Mouse (Mus musculus) urinary bladder, postnatal 4 days (tissue): ENCODE results near the gene Erp27.
"Not testable (repeated sequence)": the region's sequence is repeated elsewhere in the genome, so short reads cannot be mapped to it uniquely, and the experiment has no call there.

Experiments used
- DNase-seq, 2 experiments: peaks; one replicate each; pipeline ENCODE4 v3.0.0; 2021 to 2022; ENCODE audit warnings: low spot score in 2 of 2

Gene Erp27

DNA sequence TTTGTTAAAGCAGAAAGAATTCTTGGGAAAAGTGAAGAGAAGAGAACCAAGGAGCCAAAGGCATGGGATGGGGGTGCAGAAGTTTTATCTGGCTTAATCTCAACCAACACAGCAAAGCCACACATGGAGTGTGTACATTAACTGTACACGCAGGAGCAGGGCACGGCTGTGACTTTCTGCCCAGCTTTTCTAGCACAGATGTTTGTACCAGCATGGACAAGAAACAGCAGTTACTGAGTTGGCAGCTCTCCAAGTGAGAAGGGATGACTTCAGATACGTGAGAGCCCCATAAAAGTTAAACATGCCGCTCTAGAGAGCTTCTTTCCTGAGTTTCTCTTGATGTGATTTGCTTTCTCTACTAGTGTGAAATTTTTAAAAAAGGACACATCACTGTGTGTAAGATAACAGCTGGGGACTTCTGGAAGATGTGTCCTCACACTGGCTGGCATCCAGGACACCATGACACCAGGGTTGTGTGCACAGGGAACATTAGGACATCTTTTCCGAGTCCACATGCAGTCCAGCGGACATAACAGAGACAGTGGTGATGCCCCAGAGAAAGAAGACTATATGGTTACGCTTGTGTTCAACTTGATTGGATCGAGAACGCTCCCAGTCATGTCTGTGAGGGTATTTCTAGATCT, 11.6 kb downstream of the Erp27 start:
- DNase-seq, result no peak

DNA sequence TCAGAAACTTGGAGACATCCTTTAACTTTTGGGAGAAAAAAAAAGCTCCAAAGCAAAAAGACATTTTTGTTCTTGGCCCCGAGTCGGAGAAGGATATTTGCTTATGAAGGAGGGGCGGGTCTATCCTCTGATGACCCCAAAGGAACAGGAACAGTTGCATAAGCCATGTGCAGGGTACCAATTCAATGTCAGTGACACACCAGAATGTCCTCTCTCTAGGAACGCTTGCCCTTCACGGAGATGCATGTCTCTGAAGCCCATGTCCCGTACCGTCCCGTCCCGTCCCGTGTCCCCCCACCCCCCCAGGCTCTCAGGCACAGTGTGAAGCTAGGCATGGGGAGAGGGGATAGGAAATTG, 15.1 kb downstream of the Erp27 start:
- DNase-seq, result no peak

- no peak for DNase-seq
Observed at GRCm38 (mm10) chr6:136906283-136906936, 15.6 kb downstream of the Erp27 start.

- DNase-seq, result no peak
Observed at GRCm38 (mm10) chr6:136903885-136904470, 18.0 kb downstream of the Erp27 start.

- no peak for DNase-seq
Observed at GRCm38 (mm10) chr6:136902527-136902926, 19.5 kb downstream of the Erp27 start.

DNA sequence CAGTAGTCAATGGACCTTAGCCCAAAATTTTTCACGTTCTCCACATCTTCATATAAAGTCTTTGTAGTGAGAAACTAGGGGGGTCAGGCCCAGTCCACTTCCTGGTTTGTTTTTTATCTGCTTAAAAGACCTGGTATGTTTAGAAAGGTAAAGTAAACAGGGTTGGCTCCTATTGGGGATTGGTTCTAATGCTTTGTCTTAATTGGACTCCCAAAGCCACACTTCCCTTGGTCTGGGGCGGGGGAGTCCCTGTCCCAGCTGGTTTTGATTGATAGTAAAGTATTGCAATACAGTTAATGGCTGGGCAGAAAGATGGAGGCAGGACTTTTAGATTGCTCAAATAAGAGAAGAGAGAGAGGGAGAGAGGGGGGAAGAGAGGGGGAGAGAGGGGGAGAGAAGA, 21.0 kb downstream of the Erp27 start:
- DNase-seq, result no peak

DNA sequence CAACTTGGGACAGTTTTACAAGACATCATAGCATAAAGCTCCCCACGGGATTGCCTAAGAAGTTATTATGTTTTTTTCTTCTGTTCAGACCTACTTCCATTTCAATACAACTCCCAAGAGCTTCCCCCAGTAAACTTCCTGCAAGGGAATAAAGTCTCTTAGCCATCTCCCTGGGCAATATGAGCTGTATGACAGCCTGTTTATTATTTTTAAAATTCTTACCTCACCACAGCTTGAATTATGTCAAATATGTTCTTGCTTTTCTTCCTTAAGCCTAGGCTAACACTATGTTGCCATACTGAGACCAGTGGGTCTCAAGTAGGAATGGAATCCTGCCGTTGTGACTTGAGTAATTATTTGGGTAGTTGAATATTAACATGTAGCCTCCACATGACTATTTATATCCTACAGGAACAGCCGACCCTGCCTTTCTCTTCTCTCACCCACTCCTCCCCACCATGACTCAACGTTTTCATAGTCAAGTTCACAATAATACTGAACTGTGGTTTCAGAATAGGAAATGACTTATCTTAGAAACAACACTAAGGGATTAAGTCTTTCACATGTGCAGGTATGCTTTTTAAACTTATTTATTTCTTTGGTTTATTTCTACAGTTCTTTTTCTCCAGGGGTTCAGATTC, 21.5 kb downstream of the Erp27 start:
- DNase-seq, result no peak

DNA sequence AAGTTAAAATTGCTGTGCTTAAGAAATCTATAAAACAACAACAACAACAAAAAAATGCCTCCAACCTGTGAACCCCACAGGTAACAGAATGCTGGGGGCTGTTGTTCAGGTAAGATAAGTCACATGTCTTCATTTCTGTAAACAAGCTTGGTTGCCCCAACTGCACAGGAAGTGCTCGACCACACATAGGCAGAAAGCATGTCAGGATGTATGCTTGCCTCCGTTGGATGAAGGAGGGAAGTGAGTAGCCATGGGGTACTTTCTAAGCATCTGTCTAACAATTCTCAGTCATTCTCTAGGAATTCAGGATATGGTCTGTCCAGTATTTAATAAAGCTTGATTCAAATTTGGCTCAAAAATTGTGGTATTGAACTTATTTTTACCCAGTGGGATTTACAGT, 23.0 kb downstream of the Erp27 start:
- DNase-seq, result no peak

DNA sequence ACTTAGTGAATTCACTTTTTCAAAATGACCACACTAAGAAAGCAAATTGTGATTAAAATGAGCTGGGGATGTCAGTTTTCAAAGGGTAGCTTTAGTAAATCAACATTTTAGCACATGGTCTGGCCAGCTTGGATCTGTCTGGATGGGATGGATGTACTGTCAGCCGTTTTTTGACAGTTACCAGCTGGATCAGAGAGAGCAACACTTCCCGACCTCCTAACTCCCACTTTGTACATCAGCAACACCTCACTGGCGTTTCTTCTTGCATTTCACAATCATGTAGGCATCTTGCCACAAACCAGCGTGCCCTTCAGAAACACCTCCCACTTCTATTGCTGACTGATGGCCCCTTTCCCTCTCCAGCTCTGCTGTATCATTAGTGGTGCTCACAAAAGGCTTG, 23.8 kb downstream of the Erp27 start:
- no peak for DNase-seq

- DNase-seq, result no peak
Observed at GRCm38 (mm10) chr6:136897789-136898188, 24.2 kb downstream of the Erp27 start.

DNA sequence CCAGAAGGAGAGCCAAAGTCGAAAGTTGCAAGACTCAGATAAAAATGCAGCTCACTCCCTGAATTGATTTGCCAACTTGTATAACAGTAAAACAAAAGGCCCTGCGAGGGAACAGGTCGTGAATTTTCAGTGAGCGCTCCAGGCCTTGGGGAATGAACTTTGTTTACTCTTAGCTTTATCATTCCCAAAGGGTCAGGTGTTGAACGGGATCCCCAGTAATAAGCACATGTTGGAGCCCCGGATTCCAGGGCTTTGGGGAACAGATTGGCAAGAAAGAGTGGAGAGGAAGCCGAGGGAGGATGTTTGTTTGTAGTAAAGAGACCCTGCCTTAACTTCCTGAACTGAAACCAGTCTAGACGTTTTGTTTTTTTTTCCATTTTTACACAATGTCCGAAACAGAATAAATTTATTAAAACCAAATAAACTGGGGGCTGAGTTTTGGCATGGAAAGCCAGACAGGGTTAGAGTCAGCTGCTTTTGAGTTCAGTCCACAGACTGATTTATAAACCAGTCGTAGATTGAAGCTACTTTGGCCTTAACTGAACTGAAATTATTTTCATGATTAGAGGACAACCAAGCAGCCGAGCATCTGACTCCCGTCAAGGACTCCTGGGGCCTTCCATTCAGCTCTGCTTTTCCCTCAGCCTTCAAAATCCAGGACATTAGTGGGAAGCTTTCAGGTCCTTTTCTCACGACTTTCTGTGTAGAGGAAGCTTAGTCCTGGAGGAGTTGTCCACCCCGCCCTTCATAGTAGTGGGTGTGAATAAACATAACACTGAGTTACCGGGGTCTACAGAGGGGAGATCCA, 27.2 kb downstream of the Erp27 start:
- DNase-seq, result no peak

DNA sequence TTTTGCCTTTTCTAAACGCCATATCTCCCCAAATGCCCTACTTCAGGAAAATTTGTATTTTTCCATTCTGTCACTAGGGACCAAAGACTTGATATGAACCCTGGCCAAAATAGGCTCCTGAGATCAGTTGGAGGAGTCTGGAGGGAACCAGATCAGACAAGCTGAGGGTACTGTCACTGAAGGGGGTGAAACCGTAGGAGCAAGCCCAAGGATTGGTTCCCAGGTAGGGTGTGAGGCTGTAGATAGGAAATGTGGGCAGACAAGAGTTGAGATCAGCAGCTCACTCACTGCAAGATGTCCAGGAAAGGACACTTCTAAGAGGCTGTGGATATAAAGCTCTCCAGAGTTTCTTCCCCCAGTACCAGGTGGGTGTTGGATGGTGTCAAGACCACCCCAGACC, 30.0 kb downstream of the Erp27 start:
- DNase-seq, result no peak

- DNase-seq, result no peak
Observed at GRCm38 (mm10) chr6:136889554-136889953, 32.4 kb downstream of the Erp27 start.

- DNase-seq, result no peak
Observed at GRCm38 (mm10) chr6:136889067-136889466, 32.9 kb downstream of the Erp27 start.

DNA sequence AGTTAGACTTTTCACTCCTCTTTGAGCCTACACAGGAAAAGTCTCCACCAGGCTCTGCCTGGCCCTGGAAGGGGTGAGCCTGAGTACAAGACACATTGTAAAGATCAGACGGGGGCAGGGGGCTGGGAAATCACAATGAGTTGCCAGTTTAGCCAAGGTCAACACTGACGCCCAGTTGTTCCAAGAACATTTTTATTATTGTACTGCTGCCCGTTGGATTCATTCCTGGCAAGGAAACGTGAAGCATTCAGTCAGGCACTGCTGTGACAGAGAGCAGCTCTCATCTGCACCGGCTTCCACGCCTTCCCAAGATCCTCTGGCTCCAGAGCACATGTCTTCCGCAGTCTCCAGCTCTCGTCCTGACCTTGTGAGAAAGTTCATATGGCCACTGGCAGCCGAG, 34.1 kb downstream of the Erp27 start:
- peak in 1 of 2 experiments; percentile 70 for DNase-seq

GRCm38 (mm10) chr6:136884766-136885165, 37.2 kb downstream of the Erp27 start:
- not testable (repeated sequence) for DNase-seq

DNA sequence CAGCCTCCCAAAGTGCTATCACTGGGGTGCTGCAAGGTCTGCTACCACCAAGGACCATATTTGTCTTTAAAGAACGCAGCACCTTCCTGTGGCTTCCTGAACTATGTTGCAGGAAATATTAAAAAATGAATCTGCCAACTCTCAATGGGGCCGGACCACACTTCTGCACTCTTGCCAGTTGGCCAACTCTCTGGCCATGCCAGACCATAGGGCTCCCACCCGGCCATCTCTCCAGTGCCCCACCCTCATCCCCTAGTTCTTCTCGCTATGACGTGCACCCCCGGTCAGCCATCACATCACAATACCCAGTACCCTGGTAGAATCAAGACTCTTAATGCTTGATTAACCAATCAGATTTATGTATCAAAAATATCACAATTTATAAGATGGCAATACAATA, 38.0 kb downstream of the Erp27 start:
- DNase-seq, result no peak

- no peak for DNase-seq
Observed at GRCm38 (mm10) chr6:136883431-136883915, 38.5 kb downstream of the Erp27 start.

DNA sequence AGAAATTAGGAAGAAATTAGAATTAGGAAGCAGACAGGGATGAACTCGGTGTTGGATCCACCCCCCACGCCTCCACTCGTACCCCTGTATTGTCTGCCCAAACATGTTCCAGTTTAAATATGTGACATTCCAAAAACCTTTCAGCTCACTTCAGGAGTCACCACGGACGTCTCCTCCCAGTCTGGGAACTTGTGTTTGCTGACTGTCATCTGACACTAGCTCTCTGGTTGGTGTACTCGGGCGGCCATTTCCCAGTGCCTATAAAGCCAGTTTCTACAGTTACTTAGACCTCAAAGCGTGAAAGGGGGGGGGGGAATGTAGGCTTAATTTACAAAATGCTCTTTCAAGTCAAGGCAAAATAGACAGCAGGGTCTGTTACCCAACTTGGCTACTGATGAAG, 40.3 kb downstream of the Erp27 start:
- DNase-seq, result no peak

GRCm38 (mm10) chr6:136875670-136876069, 46.3 kb downstream of the Erp27 start, which contains the start of gene Mgp:
Gene Mgp, minus strand, starts transcription at chr6:136875823.
- DNase-seq, result peak in 1 of 2 experiments; percentile 68

GRCm38 (mm10) chr6:136874599-136874998, 47.4 kb downstream of the Erp27 start:
- no peak for DNase-seq

DNA sequence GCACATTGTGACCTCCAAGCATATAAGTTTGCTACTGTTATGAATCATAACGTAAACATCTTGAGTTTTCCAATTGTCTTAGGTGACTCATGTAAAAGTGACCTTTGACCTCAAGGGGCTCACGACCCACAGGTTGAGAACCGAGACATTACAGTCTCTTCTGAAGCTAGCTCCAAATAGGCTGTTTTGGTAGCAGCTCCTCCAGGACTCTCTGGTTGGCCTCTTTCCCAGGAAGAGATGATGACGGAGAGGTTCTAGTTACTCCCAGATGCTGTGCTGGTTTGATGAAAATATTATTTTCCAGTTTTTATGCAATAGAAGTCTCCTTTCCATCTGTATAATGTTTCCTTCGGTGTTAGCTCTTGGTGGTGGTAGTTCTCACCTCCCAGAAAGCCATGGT, 53.1 kb downstream of the Erp27 start:
- no peak for DNase-seq
